Mouse (Mus musculus) macrophage (primary cell): ENCODE measurements around the gene Nrg3. TPM values are rescaled to one million over a fixed set of nuclear protein-coding genes. Genes with fewer than 3 reads are reported as not detected.
"Not testable (repeated sequence)": the region's sequence is repeated elsewhere in the genome, so short reads cannot be mapped to it uniquely, and the experiment has no call there.

Experiments
- H3K27ac ChIP-seq: fragments of 350-480 bp; formaldehyde crosslinking; 2 replicates; pipeline ENCODE4 v1.9.0; 2021
- H3K36me3 ChIP-seq: fragments of 350-480 bp; formaldehyde crosslinking; 2 replicates; pipeline ENCODE4 v1.9.0; 2021; ENCODE audit errors: inconsistent target
- H3K4me3 ChIP-seq: fragments of 350-480 bp; formaldehyde crosslinking; 2 replicates; pipeline ENCODE4 v1.9.0; 2021; ENCODE audit errors: inconsistent target
- H3K79me2 ChIP-seq: fragments of 350-480 bp; formaldehyde crosslinking; 2 replicates; pipeline ENCODE4 v1.9.0; 2021; ENCODE audit errors: inconsistent target
- WGBS: methylation state at CpG from one replicate; pipeline ENCODE4 v1.1.7; 2026; ENCODE audit warnings: inconsistent platforms; ENCODE audit not compliant: missing documents; 5-methylcytosine and 5-hydroxymethylcytosine counted together
- polyA plus RNA-seq: library from polyadenylated mRNA; stranded (reverse); fragments of 250-400 nt; gene quantifications from 3 replicates; pipeline ENCODE4 v1.2.4, GENCODE M21; 2018; ENCODE audit warnings: inconsistent platforms

Nrg3 gene
- polyA plus RNA-seq, 1 experiment from 2014 or later: not detected

- H3K27ac ChIP-seq: no peak overlapping the region
- H3K79me2 ChIP-seq: no peaks in the 10 kb centered on the region
- WGBS: 74% methylated on average over 4 of the region's 4 CpGs
- H3K4me3 ChIP-seq: no peak overlapping the region
- H3K36me3 ChIP-seq: no peaks in the 10 kb centered on the region
These were observed 155.3 kb downstream of the Nrg3 start for GRCm38 (mm10) chr14:39317424-39318110.

GRCm38 (mm10) chr14:39314111-39314510, 158.8 kb downstream of the Nrg3 start:
- no peaks in the 10 kb centered on the region for H3K79me2 ChIP-seq
- H3K27ac ChIP-seq: no peak overlapping the region
- no peak overlapping the region for H3K4me3 ChIP-seq
- H3K36me3 ChIP-seq: no peaks in the 10 kb centered on the region

- WGBS: 92% methylated on average over 1 of the region's 1 CpGs
- Histone ChIP-seq H3K36me3 (no peaks in the 10 kb centered on the region), H3K4me3 (no peak overlapping the region), H3K79me2 (no peaks in the 10 kb centered on the region), H3K27ac (no peak overlapping the region)
These were observed 207.8 kb downstream of the Nrg3 start for GRCm38 (mm10) chr14:39265121-39265520.

GRCm38 (mm10) chr14:39264422-39264821, 208.5 kb downstream of the Nrg3 start:
- WGBS: 97% methylated on average over 4 of the region's 4 CpGs
- Histone ChIP-seq H3K79me2 (no peaks in the 10 kb centered on the region), H3K36me3 (no peaks in the 10 kb centered on the region), H3K4me3 (no peak overlapping the region), H3K27ac (no peak overlapping the region)

GRCm38 (mm10) chr14:39261016-39261415, 211.9 kb downstream of the Nrg3 start:
- 73% methylated on average over 1 of the region's 1 CpGs for WGBS
- no peaks in the 10 kb centered on the region for H3K36me3 ChIP-seq
- H3K27ac ChIP-seq: no peak overlapping the region
- no peaks in the 10 kb centered on the region for H3K79me2 ChIP-seq
- no peak overlapping the region for H3K4me3 ChIP-seq

- no peaks in the 10 kb centered on the region for H3K36me3 ChIP-seq
- no peaks in the 10 kb centered on the region for H3K79me2 ChIP-seq
- 80% methylated on average over 1 of the region's 1 CpGs for WGBS
- no peak overlapping the region for H3K4me3 ChIP-seq
- H3K27ac ChIP-seq: no peak overlapping the region
These were observed 217.5 kb downstream of the Nrg3 start for GRCm38 (mm10) chr14:39255391-39255790.

GRCm38 (mm10) chr14:39240267-39240666, 232.6 kb downstream of the Nrg3 start:
- no peaks in the 10 kb centered on the region for H3K36me3 ChIP-seq
- WGBS: 55% methylated on average over 2 of the region's 2 CpGs
- H3K79me2 ChIP-seq: no peaks in the 10 kb centered on the region
- no peak overlapping the region for H3K4me3 ChIP-seq
- no peak overlapping the region for H3K27ac ChIP-seq

GRCm38 (mm10) chr14:39211472-39211871, 261.4 kb downstream of the Nrg3 start:
- WGBS: 100% methylated on average over 1 of the region's 1 CpGs
- Histone ChIP-seq H3K27ac (no peak overlapping the region), H3K36me3 (no peaks in the 10 kb centered on the region), H3K79me2 (no peaks in the 10 kb centered on the region), H3K4me3 (no peak overlapping the region)

GRCm38 (mm10) chr14:39191946-39192345, 280.9 kb downstream of the Nrg3 start:
- Histone ChIP-seq H3K79me2 (no peaks in the 10 kb centered on the region), H3K36me3 (no peaks in the 10 kb centered on the region), H3K27ac (no peak overlapping the region), H3K4me3 (no peak overlapping the region)
- WGBS: 73% methylated on average over 5 of the region's 5 CpGs

- Histone ChIP-seq H3K4me3 (no peak overlapping the region), H3K36me3 (no peaks in the 10 kb centered on the region), H3K79me2 (no peaks in the 10 kb centered on the region), H3K27ac (no peak overlapping the region)
- WGBS: 85% methylated on average over 2 of the region's 2 CpGs
These were observed 299.2 kb downstream of the Nrg3 start for GRCm38 (mm10) chr14:39173709-39174108.

- no peak overlapping the region for H3K4me3 ChIP-seq
- no peak overlapping the region for H3K27ac ChIP-seq
- 64% methylated on average over 3 of the region's 3 CpGs for WGBS
- H3K79me2 ChIP-seq: no peaks in the 10 kb centered on the region
- no peaks in the 10 kb centered on the region for H3K36me3 ChIP-seq
These were observed 312.7 kb downstream of the Nrg3 start for GRCm38 (mm10) chr14:39160140-39160539.

- 67% methylated on average over 1 of the region's 1 CpGs for WGBS
- H3K79me2 ChIP-seq: no peaks in the 10 kb centered on the region
- no peak overlapping the region for H3K4me3 ChIP-seq
- no peaks in the 10 kb centered on the region for H3K36me3 ChIP-seq
- no peak overlapping the region for H3K27ac ChIP-seq
These were observed 317.4 kb downstream of the Nrg3 start for GRCm38 (mm10) chr14:39155462-39155861.

GRCm38 (mm10) chr14:39129766-39130165, 343.1 kb downstream of the Nrg3 start:
- Histone ChIP-seq H3K36me3 (no peaks in the 10 kb centered on the region), H3K27ac (no peak overlapping the region), H3K79me2 (no peaks in the 10 kb centered on the region), H3K4me3 (no peak overlapping the region)
- WGBS: 82% methylated on average over 2 of the region's 2 CpGs

- 60% methylated on average over 3 of the region's 3 CpGs for WGBS
- Histone ChIP-seq H3K36me3 (no peaks in the 10 kb centered on the region), H3K4me3 (no peak overlapping the region), H3K79me2 (no peaks in the 10 kb centered on the region), H3K27ac (no peak overlapping the region)
These were observed 354.9 kb downstream of the Nrg3 start for GRCm38 (mm10) chr14:39117977-39118376.

GRCm38 (mm10) chr14:39116522-39117231, 356.2 kb downstream of the Nrg3 start:
- H3K36me3 ChIP-seq, H3K79me2 ChIP-seq, H3K27ac ChIP-seq, H3K4me3 ChIP-seq: not testable (repeated sequence)
- WGBS: 58% methylated on average over 3 of the region's 3 CpGs
